Mouse (Mus musculus) liver, embryonic 14.5 days (tissue): Measurements from ENCODE around the gene Hs3st3b1. TPM values are rescaled to one million over a fixed set of nuclear protein-coding genes. Genes with fewer than 3 reads are reported as not detected.

Experiments
- ATAC-seq: fragments of 200-750 bp; cut with Nextera tagmentation; 2 replicates; pipeline ENCODE4 v1.8.0; 2017; ENCODE audit warnings: moderate number of reproducible peaks, mild to moderate bottlenecking, moderate library complexity; ENCODE audit not compliant: insufficient read depth
- DNase-seq, 3 experiments: peaks; one replicate each; pipeline ENCODE4 v3.0.0-alpha.2; 2012 to 2013; ENCODE audit warnings: low read depth in 3 of 3, low spot score in 3 of 3
- H3K27ac ChIP-seq: fragments of 300-500 bp; sonication (generic); 2 replicates; pipeline ENCODE4 v1.5.1; 2014; ENCODE audit warnings: moderate library complexity, mild to moderate bottlenecking, control low read depth, inconsistent platforms
- H3K27me3 ChIP-seq: fragments of 300-500 bp; sonication (generic); 2 replicates; pipeline ENCODE4 v1.6.1; 2014; ENCODE audit warnings: mild to moderate bottlenecking, low read length, moderate library complexity; ENCODE audit not compliant: control insufficient read depth, insufficient read depth
- H3K36me3 ChIP-seq: fragments of 300-500 bp; sonication (generic); replicated peaks from 2 replicates; pipeline ENCODE4 v1.6.1; 2014; ENCODE audit warnings: low read depth; ENCODE audit not compliant: control insufficient read depth, insufficient read depth
- H3K4me1 ChIP-seq, 2 experiments: fragments of 200-500 bp in 1 of 2; fragments of 300-500 bp in 1 of 2; sonication (generic) in 1 of 2; replicated peaks; 2 replicates each; pipeline ENCODE4 v1.6.1; 2012 to 2014; ENCODE audit warnings: antibody characterized with exemption in 1 of 2, inconsistent platforms in 1 of 2, low read length in 1 of 2; ENCODE audit not compliant: control insufficient read depth in 2 of 2, insufficient read depth in 2 of 2
- H3K4me2 ChIP-seq: fragments of 300-500 bp; sonication (generic); 2 replicates; pipeline ENCODE4 v1.6.1; 2014; ENCODE audit warnings: low read depth, mild to moderate bottlenecking, control low read depth, moderate library complexity
- H3K4me3 ChIP-seq, 2 experiments: fragments of 200-500 bp in 1 of 2; fragments of 300-500 bp in 1 of 2; sonication (generic) in 1 of 2; 2 replicates each; pipeline ENCODE4 v1.5.1; 2012 to 2014; ENCODE audit warnings: low read depth in 2 of 2, low read length in 2 of 2, mild to moderate bottlenecking in 2 of 2, control low read depth in 1 of 2, inconsistent platforms in 1 of 2, moderate library complexity in 1 of 2; ENCODE audit not compliant: insufficient read depth in 1 of 2
- H3K9ac ChIP-seq: fragments of 300-500 bp; sonication (generic); replicated peaks from 2 replicates; pipeline ENCODE4 v1.6.1; 2014; ENCODE audit warnings: mild to moderate bottlenecking, control low read depth, moderate library complexity
- H3K9me3 ChIP-seq: fragments of 300-500 bp; sonication (generic); 2 replicates; pipeline ENCODE4 v1.6.1; 2016; ENCODE audit warnings: low read length, mixed read lengths; ENCODE audit not compliant: control insufficient read depth
- CTCF ChIP-seq: IDR thresholded peaks from 2 replicates; pipeline ENCODE4 v1.5.1; 2016; ENCODE audit warnings: antibody characterized with exemption, low read depth, control low read depth
- EP300 ChIP-seq: IDR thresholded peaks from 2 replicates; pipeline ENCODE4 v1.6.1; 2016; ENCODE audit warnings: antibody characterized with exemption, low read depth
- WGBS: fragments of 180-500 bp; shearing (Covaris S2); extraction: QIAGEN DNeasy Blood & Tissue Kit; methylation state at CpG from one replicate; pipeline ENCODE4 v1.1.7; 2014; ENCODE audit not compliant: insufficient replicate concordance; 5-methylcytosine and 5-hydroxymethylcytosine counted together
- polyA plus RNA-seq, 2 experiments: library from polyadenylated mRNA; depleted of rRNA in 1 of 2; stranded (reverse) in 1 of 2; unstranded in 1 of 2; fragments of >200 nt; fragmentation: Nextera tagmentation in 1 of 2; extraction: Ambion mirVana in 1 of 2; gene quantifications; 2 replicates each; pipeline versions ENCODE4 v1.2.1 to v1.2.3; 2012 to 2014

Hs3st3b1 gene
- polyA plus RNA-seq, 2 experiments: 8.0 to 10.4 TPM

GRCm38 (mm10) chr11:63913936-63914335 lies 8.2 kb downstream of the Hs3st3b1 start:
- H3K4me2 ChIP-seq: peak overlapping the region; percentile 49
- no peaks in the 10 kb centered on the region for H3K9me3 ChIP-seq
- H3K4me1 ChIP-seq: peaks cover 0 to 7% of the 10 kb centered on the region in 2 experiments; a peak in 2 of 4 replicates
- WGBS: 24% methylated on average over 4 of the region's 4 CpGs
- H3K27ac ChIP-seq: no peak overlapping the region
- H3K27me3 ChIP-seq: peaks cover 31% of the 10 kb centered on the region
- ATAC-seq (no peak), DNase-seq (no peak)
- H3K4me3 ChIP-seq: peak overlapping the region in 1 of 2 experiments; percentile 6; a peak in 1 of 4 replicates
- no peak for TF ChIP-seq EP300
- TF ChIP-seq CTCF: no peak
- H3K36me3 ChIP-seq: no peaks in the 10 kb centered on the region
- H3K9ac ChIP-seq: no peak overlapping the region

- whole genome bisulfite sequencing: 29% methylated on average over 5 of the region's 5 CpGs
- Histone ChIP-seq H3K9me3 (no peaks in the 10 kb centered on the region), H3K36me3 (no peaks in the 10 kb centered on the region), H3K4me2 (no peak overlapping the region), H3K27me3 (peaks cover 10% of the 10 kb centered on the region), H3K4me1 (peaks cover 0 to 26% of the 10 kb centered on the region in 2 experiments; a peak in 2 of 4 replicates), H3K4me3 (no peak overlapping the region), H3K27ac (no peak overlapping the region), H3K9ac (no peak overlapping the region)
- DNase-seq: no peak
- no peak for ATAC-seq
- TF ChIP-seq EP300 (no peak), CTCF (no peak)
These were observed 11.1 kb downstream of the Hs3st3b1 start for GRCm38 (mm10) chr11:63911001-63911400.

- TF ChIP-seq CTCF (no peak), EP300 (no peak)
- 57% methylated on average over 4 of the region's 4 CpGs for WGBS
- no peak overlapping the region for H3K27ac ChIP-seq
- H3K4me2 ChIP-seq: no peak overlapping the region
- no peak for ATAC-seq
- H3K36me3 ChIP-seq: no peaks in the 10 kb centered on the region
- no peaks in the 10 kb centered on the region for H3K9me3 ChIP-seq
- no peak for DNase-seq
- peaks cover 0 to 31% of the 10 kb centered on the region in 2 experiments; a peak in 2 of 4 replicates for H3K4me1 ChIP-seq
- H3K9ac ChIP-seq: no peak overlapping the region
- no peaks in the 10 kb centered on the region; the same call in 1 of the 2 replicates for H3K27me3 ChIP-seq
- no peak overlapping the region for H3K4me3 ChIP-seq
These were observed 12.1 kb downstream of the Hs3st3b1 start for GRCm38 (mm10) chr11:63909961-63910360.

- Histone ChIP-seq H3K27ac (no peak overlapping the region), H3K27me3 (no peaks in the 10 kb centered on the region), H3K4me2 (no peak overlapping the region), H3K36me3 (no peaks in the 10 kb centered on the region), H3K4me1 (peaks cover 0 to 24% of the 10 kb centered on the region in 2 experiments; a peak in 2 of 4 replicates), H3K9me3 (no peaks in the 10 kb centered on the region), H3K4me3 (no peak overlapping the region), H3K9ac (no peak overlapping the region)
- DNase-seq (no peak), ATAC-seq (no peak)
- TF ChIP-seq EP300: no peak
- 15% methylated on average over 4 of the region's 4 CpGs for WGBS
These were observed 13.6 kb downstream of the Hs3st3b1 start for GRCm38 (mm10) chr11:63908500-63908899.

GRCm38 (mm10) chr11:63906552-63907353 lies 15.3 kb downstream of the Hs3st3b1 start:
- Histone ChIP-seq H3K4me3 (no peak overlapping the region), H3K4me1 (peaks cover 0 to 24% of the 10 kb centered on the region in 2 experiments; a peak in 2 of 4 replicates), H3K36me3 (no peaks in the 10 kb centered on the region), H3K9ac (no peak overlapping the region), H3K27me3 (no peaks in the 10 kb centered on the region), H3K4me2 (no peak overlapping the region), H3K27ac (no peak overlapping the region), H3K9me3 (no peaks in the 10 kb centered on the region)
- ATAC-seq: no peak
- TF ChIP-seq EP300: no peak
- no peak for TF ChIP-seq CTCF
- WGBS: 36% methylated on average over 9 of the region's 9 CpGs
- DNase-seq: no peak
